Mouse (Mus musculus): Measurements from ENCODE around the gene Zfp248.

The Zfp248 gene

DNA sequence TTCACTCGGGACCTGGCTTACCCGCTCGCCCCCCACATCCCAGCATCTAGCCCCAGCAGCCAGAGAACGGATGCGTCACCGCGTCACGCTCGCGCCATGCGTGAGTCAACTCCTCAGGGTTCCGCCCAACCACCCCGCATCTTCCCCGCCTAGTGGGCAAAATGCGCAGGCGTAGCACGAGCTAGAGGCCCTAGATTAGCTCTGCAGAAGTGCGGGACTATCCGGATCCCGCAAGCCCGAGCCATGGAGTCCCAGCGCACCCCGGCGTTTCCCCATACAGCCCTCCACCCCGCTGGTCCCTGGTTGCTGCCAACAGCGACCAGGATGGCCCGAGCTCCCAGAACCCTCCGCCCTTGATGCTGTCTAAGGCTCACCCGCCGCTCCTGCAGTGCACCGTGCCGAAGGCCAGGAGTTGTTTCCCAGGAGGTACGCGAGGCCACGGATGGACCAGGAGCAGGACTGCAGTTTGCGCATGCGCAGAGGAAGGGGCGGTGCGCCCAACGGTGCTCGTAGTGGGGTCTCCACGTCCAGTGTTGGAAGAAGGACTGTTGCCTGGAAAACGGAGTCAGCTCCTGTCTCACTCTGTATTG is at the start of gene Zfp248:
Gene Zfp248 (minus strand): TSS at position 487 of the 590 bp plus-strand sequence.
- peak; percentile 86 for DNase-seq (ENCODE audit: low spot score)

DNA sequence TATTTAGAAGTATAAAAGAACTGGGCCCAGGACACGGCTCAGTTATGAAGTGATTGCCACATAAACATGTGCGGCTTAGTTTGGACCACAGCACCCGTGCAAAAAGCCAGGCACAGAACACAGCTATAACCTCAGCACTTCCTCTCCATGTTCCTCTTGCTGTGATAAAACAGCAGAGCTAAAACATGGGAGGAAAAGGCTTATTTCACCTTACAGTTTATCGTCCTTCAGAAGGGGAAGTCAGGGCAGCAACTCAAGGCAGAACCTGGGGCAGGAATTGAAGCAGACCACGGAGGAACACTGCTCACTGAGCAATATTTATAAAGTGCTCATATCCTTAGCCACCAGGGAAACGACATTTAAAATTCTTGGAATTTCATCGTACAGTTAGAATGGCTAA is 43.7 kb upstream of the Zfp248 start:
- no peak for DNase-seq (ENCODE audit: low spot score)

DNA sequence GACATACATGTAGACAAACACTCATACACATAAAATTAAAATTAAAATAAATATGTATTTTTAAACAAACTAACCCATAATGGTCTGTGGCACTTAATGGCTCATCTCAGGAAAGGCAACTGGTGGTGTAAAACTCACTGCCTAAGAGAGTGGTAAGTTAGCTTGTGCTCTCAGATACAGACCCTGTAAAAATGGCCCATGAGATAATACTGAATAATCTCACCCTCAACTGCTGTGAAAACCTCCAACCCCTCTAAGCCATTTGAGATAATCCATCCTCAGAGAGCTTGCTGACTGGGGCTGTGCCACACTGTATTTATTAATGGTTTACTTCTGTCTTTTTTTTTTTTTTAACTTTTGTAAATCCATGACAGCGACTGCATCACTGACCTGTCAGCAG is 26.8 kb upstream of the Zfp248 start:
- DNase-seq (ENCODE audit: low spot score) = no peak

DNA sequence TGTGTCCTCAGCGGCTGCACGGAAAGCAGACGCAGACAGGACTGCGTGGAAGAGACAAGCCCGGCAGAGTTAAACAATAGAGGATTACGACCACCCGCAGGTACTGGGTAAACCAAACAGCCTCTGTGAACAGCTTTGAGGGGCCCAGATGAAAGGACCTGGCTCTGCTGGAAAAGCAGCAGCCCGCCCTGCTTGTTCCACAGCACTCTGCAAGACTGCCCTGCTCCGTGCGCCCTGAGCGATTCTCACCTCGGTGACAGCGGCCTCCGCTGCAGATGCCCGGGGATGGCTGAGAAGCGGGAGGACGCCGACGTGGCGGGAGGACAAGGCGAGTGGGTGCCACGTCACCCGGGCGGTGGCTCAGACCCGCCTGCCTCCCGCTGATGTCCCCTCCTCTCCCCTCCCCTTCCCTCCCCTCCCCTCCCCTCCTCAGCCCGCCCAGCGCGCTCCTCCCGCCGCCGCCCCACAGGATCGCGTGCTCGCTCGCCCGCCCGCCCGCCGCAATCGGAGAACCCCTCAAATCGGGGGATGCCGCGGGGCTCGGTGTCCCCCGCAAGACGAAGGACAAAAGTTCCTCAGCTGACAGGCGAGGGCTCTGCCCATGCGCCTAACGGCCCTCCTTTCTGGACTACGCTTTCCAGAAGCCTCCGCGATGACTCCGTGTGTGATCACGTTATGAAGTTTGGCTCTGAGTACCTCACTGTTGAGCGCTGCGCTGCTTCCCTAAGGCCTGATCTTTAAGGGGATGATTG is 23.8 kb upstream of the Zfp248 start, which contains the start of gene Zfp9:
Gene Zfp9 (minus strand): TSS at position 364 of the 752 bp plus-strand sequence.
- DNase-seq (ENCODE audit: low spot score) = peak; percentile 76

DNA sequence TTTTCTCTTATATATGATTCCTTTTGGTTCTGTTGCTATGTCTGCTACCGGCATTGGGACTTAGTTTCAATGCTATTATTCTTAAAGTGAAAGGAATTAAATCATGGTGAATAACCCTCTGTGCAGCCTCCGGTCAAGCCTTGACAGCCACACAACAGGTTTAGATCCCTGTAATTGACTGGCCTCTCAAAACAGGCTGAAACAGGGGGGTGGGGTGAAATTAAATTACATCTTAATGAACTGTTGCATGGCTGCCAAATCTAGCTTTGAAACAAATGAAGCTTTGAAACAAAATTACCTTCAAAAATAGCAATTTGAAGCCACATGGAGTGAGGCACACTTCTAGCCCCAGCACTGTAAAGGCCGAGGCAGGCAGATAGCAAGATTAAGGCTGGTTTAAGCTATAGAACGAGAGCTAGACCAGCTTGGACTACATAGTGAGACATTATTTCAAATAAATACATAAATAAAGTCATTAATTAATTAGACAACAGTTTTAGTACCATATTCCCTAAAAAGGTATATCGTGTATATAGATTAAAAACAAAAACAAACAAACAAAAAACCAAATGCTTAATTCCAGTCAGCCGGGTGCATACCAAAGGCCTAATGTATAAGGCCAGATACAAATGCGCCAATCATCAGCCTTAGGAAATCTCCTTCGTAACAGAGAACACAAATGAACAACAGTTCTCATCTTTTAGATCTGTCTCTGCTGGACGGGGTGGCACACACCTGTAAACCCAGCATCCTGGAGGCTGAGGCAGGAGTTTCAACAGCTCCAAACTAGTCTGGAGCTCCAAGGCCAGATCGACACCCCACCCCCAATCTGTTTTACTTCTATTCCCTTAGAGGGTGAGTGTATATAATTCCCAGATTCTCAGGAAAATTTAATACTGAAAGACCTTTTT is 22.8 kb upstream of the Zfp248 start:
- no peak for DNase-seq (ENCODE audit: low spot score)

DNA sequence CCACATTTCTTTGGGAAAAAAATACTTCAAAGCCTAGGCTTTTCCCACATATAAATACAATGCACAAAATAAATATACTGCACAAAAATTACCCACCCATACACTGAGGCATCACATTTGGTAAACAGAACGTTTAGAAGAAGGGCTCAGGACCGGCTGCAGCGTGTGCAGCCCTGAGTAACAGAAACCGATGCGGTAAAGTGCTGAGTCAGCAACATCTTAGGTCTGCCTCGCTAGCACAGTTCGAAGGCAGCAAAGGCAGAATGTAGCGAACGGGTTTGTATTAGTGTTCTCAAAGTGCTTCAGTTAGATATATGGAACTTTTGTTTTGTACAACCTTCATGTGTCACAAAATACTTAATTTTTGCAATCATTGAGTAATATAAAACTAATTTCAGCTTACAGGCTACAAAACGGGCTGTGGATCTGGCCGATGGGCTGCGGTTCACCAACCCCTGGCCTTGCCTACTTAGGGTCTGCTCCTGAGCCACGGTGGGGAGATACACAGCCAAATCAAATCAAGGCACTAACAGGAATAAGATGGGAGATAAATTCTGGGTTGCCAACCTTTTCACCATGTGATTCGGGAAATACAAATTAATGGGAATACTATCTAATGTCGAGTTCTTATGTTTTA is 6.9 kb upstream of the Zfp248 start:
- DNase-seq (ENCODE audit: low spot score) = no peak

DNA sequence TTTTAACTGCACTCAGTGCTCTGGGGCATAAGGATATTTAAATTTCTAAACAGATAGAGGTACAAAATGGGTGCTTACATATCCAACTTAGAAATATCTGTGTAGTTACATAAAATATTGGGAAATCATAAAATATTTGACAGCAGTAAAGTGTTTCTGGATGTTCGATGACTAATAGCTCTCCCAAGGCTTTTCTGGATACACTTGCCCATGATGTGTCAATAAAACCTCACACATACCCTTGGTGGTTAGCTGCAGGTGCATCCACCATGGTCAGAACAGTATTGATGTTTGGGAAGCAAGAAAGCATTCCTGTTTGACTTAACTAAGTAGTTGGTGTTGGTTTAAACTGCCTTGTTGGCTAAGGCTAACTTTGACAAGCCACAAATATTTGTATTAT is 2.4 kb upstream of the Zfp248 start:
- DNase-seq (ENCODE audit: low spot score) = no peak

DNA sequence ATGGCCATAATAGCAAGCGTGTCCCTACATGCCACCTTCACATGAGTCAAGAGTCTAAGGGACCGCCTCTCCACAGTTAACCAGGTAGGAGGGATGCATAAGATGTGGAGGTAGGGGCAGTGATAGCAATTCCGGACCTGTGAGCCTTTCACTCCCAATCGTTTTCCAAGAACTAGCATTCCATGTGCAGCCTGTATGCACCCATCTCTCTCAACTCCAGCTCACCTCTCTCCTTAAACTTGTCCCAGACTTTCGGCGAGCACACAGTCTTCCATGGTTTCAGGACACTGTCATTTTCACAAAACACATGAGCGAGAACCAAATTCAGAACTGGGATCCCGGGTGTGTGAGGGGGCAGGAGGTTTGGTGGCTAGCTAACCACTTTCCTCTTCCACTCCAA is 876 bp downstream of the Zfp248 start:
- DNase-seq (ENCODE audit: low spot score) = no peak

DNA sequence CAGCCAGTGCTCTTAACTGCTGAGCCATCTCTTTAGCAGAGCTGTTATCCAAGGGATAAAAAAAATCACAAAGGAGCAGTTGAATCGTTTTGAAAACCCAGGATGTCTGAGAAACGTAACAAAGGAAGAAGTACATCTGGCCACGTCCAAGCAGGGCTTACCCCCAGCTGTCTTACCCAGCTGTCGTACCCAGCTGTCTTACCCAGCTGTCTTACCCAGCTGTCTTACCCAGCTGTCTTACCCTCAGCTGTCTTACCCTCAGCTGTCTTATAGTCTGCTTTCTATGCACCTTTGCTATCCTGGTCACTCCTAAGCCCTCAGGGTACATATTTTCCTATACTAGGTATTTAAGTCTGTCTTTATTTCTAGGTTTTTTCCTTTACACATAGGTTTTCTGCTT is 23.8 kb downstream of the Zfp248 start:
- no peak for DNase-seq (ENCODE audit: low spot score)

DNA sequence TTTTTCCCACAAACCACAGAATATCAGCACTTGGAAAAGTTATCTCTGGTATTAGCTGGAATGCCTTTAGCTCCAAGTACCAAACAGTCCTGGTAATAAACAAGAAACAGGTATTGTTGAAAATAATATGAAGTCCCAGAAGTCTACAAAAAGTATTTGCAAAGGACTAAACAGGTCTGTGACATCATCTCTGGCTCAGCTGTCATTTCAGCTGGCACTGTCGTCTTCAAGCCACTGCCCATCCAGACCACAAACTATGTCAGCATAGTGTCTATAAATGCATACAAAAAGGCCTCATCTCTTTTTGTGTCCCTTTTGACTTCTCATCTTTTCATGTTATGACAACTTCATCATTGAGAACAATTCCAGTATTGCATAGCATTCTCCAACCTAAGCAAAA is 28.7 kb downstream of the Zfp248 start:
- no peak for DNase-seq (ENCODE audit: low spot score)

DNA sequence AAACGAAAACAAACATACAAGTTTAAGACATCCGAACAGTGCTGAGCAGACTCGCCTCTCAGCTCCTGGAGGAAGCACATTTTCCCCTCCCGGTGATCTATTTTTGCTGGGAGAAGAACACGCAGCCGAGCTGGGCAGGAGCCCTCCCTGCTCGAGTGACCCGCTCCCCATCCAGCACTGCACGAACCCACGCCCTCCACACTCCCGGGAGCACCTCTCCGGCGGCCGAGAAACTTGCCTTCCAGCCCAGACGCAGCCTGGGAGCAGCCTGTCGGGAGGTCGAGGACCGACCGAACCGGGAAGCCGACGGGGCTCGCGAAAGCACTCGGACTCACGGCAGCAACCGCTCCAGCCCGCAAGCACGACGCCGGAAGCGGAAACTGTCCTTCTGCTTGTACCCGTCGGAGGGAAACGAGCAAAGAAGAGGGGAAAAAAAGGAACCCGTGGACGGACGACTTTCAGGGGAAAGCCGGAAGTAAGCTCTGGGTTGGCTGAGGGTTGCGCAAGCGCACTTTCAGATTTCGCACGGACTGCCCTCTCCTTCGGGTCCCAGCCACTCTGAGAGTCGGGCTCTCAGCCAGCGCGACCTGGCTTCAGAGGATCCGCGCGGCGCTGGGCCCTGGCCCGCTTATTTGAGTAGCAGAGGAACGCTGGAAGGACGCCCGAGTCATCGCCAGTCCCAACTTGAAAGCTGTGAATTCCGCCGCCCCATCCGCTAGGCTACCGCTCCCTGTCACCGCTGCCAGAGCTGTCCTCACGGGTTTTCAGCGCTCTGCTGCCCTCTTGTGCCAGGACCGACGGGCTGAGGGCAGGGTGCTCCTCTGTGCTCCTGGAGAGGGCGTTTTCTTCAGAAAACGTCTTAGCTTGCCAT is 36.0 kb downstream of the Zfp248 start, which contains the start of gene Bms1:
Gene Bms1 (minus strand): TSS at position 425 of the 871 bp plus-strand sequence.
- DNase-seq (ENCODE audit: low spot score) = peak; percentile 88

DNA sequence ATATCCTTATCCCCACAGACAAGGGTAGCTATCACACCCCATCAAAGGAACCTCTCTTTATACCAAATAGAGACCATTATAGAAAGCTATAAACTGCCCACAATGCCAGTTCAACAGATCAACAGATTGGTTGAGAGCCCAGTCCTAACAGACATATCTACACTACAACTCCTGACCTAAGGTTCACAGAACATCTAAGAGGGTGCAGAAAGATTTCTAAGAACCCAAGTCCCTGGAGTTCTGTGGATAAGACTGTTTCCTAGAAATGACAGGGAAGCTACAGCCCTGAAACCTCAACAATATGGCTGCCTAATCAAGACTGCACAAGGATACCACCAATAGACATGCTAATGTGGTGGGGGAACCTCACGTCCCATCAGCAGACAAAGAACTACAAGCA is 44.9 kb downstream of the Zfp248 start:
- no peak for DNase-seq (ENCODE audit: low spot score)

DNA sequence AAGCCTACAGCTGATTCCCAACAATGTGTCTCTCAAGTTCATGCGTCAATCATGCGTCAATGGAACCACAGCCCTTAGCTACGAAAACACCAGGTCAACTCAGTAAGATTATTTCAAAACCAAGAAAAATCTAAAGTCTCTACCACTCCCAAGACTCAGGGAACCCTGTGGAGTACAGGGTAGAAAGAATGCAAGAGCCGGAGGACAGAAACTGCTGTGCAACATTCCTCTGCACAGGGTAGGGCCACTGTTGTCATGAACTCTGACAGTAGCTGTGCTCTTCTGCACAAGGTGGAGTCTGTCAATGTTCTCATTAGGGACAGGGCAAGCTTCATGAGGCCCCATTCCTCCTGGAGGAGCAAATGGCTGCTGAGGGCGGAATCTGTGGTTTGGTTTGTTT is 46.8 kb downstream of the Zfp248 start:
- DNase-seq (ENCODE audit: low spot score) = no peak

DNA sequence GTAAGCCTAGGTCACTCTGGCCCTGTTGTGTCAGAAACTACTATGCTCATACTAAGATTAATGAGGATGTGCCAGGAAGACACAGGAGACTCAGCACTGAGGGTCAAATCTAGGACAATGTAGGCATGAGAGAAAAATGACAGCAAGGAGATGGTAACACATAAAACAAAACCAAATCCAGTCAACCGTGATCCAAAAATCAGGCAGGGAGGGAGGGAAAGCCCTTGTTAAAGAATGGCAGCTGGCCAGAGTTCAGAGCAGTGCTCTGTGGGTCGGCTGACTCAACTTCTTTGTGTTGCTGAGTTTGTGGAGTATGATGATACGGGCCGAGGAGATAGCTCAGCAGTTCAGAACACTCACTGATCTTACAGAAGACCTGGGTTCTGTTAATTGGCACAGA is 48.9 kb downstream of the Zfp248 start:
- DNase-seq (ENCODE audit: low spot score) = no peak

DNA sequence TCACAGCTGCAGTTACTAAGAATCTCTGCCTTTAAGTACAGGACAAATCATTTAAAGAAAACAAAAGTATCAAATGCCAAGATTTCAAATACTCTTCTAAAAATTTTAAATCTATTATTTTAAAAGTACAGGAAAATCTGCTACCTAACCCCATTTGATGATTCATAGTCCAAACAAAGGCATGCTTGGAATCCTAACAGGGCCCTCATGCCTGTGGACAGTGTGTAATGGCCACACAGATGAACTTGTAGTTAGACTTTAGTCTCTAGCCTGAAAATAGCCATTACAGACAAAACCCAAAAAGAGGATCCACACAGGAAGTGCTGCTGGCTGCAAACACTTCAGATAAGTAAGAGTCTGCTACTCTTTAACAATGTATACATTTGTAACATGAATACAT is 64.6 kb downstream of the Zfp248 start:
- DNase-seq (ENCODE audit: low spot score) = no peak

DNA sequence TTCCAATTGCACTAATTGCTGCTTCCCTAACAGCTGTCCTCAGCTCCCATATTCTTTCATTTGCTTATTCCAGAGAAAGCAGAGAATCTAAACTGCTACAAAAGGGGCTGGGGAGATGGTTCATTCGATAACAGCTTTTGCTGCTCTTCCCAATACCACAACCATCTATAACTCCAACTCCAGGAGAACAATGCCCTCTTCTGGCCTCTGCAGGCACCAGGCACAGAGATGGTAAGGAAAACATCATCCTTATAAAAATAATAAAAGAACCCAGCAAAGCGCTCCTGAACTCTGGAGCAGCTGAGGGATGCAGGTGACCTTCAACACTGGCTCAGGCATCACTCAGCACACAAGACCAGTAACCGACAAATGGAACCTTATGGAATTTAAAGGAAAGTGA is 69.4 kb downstream of the Zfp248 start:
- no peak for DNase-seq (ENCODE audit: low spot score)

DNA sequence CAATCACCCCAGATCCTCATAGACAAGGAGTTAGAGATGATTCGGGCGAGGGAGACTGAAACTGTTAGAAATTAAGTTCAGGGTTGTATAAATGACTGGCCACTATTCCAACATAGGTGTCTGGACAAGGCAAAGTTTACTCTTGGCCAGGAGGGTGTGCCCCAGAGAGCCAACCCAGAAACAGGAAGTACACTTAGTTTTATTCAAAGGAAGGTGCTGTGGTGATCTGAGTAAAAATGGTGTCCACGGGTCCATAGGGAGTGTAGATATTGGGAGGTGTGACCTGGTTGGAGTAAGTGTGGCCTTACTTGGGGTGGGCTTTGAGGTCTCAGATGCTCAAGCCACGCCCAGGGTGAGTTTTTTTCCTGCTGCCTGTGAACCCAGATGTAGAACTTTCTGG is 74.1 kb downstream of the Zfp248 start:
- DNase-seq (ENCODE audit: low spot score) = no peak

DNA sequence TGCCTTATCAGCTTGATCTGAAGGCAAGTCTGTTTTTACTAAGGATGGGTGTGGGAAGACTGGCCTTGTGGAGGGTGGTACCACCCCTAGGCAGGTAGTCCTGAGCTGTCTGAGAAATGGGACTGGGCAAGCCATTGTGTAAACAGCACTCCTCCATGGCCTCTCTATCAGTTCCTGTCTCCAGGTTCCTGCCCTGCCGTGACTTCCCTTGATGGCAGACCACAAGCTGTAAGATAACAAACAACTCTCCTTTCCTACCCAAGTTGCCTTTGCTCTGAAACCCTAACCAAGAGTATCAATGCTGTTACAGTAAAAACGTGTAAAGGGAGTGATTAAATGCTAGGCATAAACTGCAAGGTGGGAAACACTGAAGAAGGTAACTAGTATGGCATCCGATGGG is 74.7 kb downstream of the Zfp248 start:
- no peak for DNase-seq (ENCODE audit: low spot score)

DNA sequence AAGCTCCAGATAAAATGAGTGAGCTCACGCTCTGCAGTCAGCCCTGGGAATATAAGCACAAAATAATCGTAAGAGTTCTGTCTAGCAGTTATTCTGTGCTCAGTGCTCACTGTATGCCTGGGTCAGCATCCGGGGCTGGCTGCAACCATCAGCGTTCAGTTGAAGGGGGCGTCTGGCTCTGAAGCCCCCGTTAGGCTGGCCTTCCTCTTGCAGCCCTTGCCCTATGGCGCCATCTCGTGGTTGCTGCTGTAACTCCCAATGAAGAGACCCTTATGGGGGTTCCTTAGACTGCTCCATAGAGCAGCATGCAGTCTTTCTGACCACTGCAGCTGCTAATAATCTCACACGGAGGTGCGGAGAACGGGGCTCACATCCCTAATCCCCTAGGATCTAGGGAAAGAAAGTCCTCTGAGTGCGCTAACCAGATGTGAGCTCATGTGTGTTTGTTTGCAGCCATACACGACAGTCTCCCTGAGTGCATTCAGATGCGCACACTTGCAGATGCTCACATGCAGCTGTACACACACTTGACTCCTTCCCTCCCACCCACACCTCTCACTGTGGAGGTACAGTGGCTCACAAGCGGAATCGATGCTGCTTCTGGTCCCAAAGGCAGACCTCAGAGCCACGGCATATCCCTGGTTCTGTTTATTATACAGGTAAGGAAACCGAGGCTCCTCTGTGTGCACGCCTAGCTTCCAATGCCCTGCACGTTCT is 75.7 kb downstream of the Zfp248 start:
- peak; percentile 24 for DNase-seq (ENCODE audit: low spot score)

DNA sequence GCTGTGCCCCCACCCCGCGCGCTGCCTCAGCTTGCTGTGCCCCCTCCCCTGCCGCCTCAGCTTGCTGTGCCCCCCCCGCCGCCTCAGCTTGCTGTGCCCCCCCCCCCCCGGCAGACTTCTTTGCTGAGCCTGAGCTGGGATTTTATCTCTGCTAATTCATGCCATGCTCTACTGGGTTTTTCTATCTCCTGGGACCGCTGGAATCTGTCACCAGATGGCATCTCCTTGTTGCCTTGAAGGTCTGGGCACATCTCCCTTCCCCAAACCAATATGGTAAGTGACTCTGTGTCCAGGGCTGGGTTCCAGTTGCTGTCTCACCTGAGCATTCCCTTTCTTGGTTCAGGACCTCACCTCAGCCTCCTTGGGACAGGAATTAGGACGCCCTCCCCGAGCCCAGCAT is 77.7 kb downstream of the Zfp248 start:
- DNase-seq (ENCODE audit: low spot score) = no peak

Measured in left cerebral cortex, adult 11 months (tissue).